Mouse (Mus musculus) layer of hippocampus, postnatal 25 days (tissue): ENCODE measurements around the gene Tsen34. TPM values are rescaled to one million over a fixed set of nuclear protein-coding genes. Genes with fewer than 3 reads are reported as not detected.
"Not testable (repeated sequence)": the region's sequence is repeated elsewhere in the genome, so short reads cannot be mapped to it uniquely, and the experiment has no call there.

Source experiments
- DNase-seq, 2 experiments: peaks; one replicate each; pipeline ENCODE4 v3.0.0; 2022; ENCODE audit warnings: mixed read lengths in 2 of 2, low spot score in 1 of 2; ENCODE audit errors: extremely low spot score in 1 of 2
- total RNA-seq, 2 experiments: library from RNA; stranded (reverse); gene quantifications; 2 replicates each; pipeline ENCODE4 v1.2.3; 2021

The Tsen34 gene
- total RNA-seq, 2 experiments from 2014 or later, result 75.7 to 87.8 TPM

GRCm38 (mm10) chr7:3685400-3686187, 7.1 kb upstream of the Tsen34 start:
- DNase-seq, result no peak

DNA sequence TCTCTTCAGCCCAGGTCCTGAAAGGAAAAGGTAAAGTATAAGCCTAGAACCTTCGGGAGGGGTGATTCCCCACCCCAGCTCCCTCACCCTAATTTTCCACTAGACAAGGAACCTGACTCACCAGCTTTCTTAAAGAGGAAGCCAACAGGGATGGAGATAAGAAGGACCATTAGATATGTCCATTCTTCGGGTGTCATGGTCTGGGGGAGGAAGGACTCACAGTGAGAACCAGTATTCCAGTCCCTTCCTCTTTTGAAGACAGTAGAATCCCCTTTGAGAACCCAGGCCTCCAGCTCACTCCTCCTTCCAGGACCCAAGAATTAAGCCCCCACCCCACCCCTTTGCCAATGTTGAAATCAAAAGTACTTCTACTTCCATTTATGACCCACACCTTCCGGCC, 744 bp upstream of the Tsen34 start:
- DNase-seq, result no peak

DNA sequence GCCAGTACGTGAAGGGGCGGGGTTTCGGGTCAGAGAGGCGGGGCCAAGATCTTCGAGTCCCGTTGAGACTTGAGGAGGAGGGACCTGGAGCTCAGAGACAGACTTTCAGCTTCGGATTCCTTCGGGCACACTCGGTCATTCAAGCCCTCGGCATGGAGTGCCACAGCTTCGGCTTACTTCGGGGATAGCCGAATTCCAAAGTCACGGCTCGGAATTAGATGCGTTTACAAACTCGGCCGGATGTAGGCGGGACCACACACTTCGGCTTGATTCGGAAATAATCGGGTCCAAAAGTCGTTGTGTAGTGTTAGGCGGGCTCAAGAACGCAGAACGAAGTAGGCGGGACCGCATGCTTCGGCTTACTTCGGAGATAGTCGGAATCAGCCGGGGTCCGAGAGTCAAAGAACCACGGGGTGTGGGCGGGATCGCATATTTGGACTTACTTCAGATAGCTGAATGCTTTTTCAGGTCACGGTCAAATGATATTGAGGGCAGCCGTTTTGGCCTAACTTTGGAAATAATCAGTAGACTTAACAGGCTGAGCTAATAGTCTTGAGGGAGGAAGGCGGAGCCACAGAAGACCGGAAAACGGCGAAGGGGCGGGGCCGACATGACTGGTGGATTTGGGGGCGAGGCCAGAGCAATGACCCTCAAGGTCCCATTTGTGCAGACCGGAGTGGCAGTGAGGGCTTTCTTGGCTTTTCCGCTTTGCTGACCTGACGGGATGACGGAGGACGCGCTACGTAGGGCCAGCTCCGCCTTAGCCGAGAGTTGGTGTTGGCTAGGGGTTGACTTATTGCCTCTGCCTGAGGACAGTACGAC, 535 bp downstream of the Tsen34 start, which contains the start of gene Mboat7:
Gene Mboat7, minus strand, starts transcription at position 537 of the 822 bp plus-strand sequence.
- DNase-seq, result peak; percentile 86 to 89

- DNase-seq, result no peak
Measured at GRCm38 (mm10) chr7:3693809-3694075, 1.1 kb downstream of the Tsen34 start.

DNA sequence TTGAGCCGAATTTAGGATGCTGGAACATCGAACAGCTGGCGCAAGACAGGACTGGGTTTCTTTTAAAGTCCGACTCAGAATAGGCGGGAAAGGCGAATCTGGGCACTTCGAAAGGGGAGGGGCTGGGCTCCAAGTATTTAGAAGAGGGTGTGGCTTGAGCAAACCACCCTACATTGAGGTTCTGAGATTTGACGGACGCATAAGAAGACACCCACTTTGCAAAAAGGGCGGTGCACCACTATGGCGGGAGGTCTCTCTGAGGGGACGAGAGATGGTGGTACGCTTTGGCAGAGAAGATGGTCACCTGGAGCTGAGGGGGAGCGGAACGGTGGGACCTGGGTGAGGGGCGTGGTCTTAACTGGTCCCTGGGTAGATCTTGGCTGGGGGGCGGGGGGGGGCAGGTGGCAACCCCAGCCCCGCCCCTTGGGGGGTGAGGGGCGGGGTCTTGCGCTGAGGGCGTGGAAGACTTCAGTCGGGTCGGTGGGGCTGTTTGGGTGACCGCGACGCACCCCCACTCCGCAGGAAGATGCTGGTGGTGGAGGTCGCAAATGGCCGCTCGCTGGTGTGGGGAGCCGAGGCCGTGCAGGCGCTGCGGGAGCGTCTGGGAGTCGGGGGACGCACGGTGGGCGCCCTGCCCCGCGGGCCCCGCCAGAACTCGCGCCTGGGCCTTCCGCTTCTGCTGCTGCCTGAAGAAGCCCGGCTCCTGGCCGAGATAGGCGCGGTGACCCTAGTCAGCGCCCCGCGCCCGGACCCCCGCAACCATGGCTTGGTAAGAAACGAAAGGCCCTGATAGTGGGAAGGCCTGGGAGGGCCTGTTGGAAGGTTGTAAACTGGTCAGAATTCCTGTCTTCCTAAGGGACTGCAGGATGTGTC, 1.6 kb downstream of the Tsen34 start:
- DNase-seq, result peak; percentile 12 to 40

DNA sequence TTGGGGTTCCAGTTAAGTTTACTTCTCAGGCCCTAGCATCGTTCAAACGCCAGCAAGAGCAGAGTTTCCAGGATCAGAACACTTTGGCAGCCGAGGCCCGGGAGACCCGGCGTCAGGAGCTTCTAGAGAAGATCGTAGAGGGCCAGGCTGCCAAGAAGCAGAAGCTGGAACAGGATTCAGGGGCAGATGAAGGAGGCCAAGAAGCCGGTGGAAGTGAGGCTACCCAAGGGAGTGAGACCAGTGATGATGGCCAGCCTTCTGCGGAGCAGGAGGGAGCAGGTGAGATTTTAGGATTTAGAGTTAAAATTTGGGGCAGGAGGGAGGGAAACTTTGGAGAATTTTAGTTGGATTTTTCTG, 2.3 kb downstream of the Tsen34 start:
- DNase-seq, result not testable (repeated sequence)

DNA sequence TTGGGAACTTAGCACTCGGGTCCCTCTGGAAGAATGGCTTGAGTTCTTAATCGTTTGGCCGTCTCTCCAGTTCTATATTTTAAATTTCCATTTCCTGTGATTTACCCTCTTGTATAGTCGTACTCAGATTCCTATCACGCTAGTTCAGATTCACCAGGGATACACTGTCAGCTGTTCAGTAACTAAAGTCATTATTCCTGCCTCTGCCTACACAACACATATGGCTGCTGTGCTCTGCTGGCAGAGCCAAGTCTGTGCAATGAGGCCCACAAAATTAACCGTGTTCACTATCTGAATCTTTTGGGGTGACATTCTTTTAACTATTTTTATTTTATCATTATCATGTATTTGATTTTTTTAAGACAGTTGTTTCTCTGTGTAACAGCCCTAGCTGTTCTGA, 5.8 kb downstream of the Tsen34 start:
- no peak for DNase-seq

DNA sequence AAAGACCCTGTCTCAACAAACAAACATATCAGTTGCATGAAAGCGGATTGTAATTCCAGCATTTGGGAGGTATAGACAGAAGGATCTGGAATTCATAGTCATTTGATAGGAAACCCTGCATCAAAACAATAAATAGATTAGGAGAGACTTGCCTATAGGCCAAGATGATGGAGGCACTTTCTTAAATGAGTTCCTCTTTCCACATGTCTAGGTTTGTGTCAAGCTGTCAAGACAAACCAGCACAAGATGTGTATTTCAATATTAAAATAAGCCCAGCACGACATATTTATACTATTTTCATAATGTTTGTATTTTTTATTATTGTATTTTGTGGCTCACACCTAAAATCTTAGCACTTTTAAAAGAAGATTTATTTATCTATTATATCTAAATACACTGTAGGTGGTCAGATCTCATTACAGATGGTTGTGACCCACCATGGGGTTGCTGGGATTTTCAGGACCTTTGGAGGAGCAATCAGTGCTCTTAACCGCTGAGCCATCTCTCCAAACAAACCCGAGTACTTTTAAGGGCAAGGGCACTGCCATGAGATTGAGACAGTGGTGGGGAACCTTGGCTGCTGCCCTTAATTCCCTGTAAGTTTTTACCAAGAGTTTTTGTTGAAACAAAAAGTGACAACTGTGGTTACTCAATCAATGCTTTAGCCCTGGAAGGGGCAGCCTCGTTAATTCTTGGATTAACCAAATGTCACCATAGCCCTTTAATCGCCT, 10.7 kb downstream of the Tsen34 start:
- no peak for DNase-seq

GRCm38 (mm10) chr7:3703879-3704441, 11.3 kb downstream of the Tsen34 start, which contains the start of gene Rps9:
Rps9 (plus strand) TSS chr7:3703993.
- DNase-seq, result peak; percentile 94 to 95

- no peak for DNase-seq
Measured at GRCm38 (mm10) chr7:3704475-3704874, 11.8 kb downstream of the Tsen34 start.

DNA sequence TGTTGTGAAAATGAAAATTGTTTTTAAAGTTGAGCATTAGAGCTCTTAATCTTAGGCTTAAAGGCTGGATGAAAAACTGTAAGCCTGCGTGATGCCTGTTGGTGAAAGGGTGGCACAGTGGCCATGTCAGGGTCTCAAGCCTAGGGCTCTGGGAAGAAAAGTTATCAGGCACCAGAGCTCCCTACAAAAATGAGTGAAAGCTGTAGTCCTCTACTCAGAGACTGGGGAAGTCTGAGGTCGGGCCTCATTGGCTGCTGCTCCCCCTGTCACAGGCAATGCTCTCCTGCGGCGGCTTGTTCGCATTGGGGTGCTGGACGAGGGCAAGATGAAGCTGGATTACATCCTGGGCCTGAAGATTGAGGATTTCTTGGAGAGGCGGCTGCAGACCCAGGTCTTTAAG, 12.8 kb downstream of the Tsen34 start:
- DNase-seq, result not testable (repeated sequence)

- DNase-seq, result no peak
Measured at GRCm38 (mm10) chr7:3705911-3706310, 13.2 kb downstream of the Tsen34 start.

DNA sequence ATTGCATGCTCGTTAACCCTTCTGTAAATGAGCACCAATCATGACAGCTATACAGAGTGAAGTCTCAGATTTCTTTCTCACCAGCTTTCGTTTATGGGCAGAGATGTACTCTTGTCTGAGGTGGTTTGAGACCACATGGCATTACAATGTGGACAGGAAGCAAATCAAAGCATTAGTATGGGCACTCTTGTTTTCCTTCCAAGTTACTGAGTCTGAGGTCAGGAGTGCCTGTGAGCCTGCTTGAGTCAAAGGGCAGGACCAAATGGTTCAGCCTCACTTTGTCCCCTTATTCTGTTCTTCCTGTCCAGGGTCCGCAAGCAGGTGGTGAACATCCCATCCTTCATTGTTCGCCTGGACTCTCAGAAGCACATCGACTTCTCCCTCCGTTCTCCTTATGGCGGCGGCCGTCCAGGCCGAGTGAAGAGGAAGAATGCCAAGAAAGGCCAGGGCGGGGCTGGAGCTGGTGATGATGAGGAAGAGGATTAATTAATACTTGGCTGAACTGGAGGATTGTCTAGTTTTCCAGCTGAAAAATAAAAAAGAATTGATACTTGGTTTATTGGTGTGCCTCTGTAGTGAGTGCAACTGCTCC, 13.8 kb downstream of the Tsen34 start:
- DNase-seq, result no peak

GRCm38 (mm10) chr7:3707027-3707426, 14.4 kb downstream of the Tsen34 start:
- DNase-seq, result no peak

GRCm38 (mm10) chr7:3707568-3708413, 15.1 kb downstream of the Tsen34 start:
- DNase-seq, result no peak

DNA sequence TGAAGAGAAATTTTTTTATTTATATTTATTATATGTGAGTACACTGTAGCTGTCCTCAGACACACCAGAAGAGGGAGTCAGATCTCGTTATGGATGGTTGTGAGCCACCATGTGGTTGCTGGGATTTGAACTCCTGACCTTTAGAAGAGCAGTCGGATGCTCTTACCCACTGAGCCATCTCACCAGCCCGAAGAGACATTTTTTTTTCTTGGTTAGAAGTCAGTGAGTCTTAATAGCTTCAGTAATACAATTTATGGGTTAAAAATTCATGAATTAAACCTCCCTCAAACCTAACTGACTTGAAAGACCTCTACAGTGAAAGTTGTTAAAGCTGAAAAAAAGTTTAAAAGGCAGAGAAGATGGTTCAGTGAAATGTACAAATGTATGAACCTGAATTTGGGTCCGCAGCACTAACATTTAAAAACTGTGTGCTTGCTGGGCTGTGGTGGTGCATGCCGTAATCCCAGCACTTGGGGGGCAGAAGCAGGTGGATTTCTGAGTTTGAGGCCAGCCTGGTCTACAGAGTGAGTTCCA, 15.9 kb downstream of the Tsen34 start:
- not testable (repeated sequence) for DNase-seq

DNA sequence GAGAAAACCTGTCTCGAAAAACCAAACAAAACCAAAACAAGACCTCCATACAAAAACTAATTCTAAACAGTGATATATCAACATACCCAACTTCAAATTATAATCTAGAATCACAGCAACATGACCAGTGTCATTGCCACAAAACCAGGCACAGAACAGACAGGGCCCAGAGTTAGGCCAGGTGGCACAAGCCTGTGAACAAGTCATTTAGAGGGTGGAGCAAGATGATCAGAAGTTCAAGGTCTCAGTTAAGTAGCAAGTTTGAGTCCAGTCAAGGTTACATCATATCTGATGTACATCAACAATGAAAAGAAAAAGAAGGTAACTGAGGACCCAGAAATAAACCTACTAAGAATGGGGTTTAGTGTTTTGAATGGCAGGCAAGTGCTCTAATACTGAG, 16.3 kb downstream of the Tsen34 start:
- DNase-seq, result no peak

GRCm38 (mm10) chr7:3712264-3712942, 19.7 kb downstream of the Tsen34 start:
- DNase-seq, result no peak
